Mouse (Mus musculus) MEL (cell line): Measurements from ENCODE around the gene Abhd15.

Experiments used
- CHD1 ChIP-seq: IDR thresholded peaks from 2 replicates; pipeline ENCODE4 v1.6.1; 2012; ENCODE audit warnings: low read depth, mild to moderate bottlenecking, inconsistent platforms, low read length, improper control_type of control experiment
- CTCF ChIP-seq, 3 experiments: IDR thresholded peaks in 2 of 3; conservative IDR thresholded peaks in 1 of 3; 2 replicates each; pipeline ENCODE4 v1.5.1; 2011 to 2012; ENCODE audit warnings: low read length in 3 of 3, low read depth in 2 of 3, mild to moderate bottlenecking in 2 of 3, improper control_type of control experiment in 1 of 3, inconsistent platforms in 1 of 3, mixed read lengths in 1 of 3, moderate library complexity in 1 of 3; ENCODE audit not compliant: control insufficient read depth in 1 of 3, insufficient read depth in 1 of 3, poor library complexity in 1 of 3, severe bottlenecking in 1 of 3
- EP300 ChIP-seq, 2 experiments: IDR thresholded peaks; 2 replicates each; pipeline ENCODE4 v1.6.1; 2011; ENCODE audit warnings: improper control_type of control experiment in 2 of 2, low read length in 2 of 2, low read depth in 1 of 2, mild to moderate bottlenecking in 1 of 2
- KAT2A ChIP-seq: conservative IDR thresholded peaks from 2 replicates; pipeline ENCODE4 v1.6.1; 2012; ENCODE audit warnings: low read depth, low read length, improper control_type of control experiment, inconsistent platforms
- NELFE ChIP-seq: IDR thresholded peaks from 2 replicates; pipeline ENCODE4 v1.6.1; 2011; ENCODE audit warnings: low read depth, low read length, improper control_type of control experiment
- NRF1 ChIP-seq: IDR thresholded peaks from 2 replicates; pipeline ENCODE4 v1.6.1; 2014; ENCODE audit warnings: low read depth, mild to moderate bottlenecking, inconsistent platforms, low read length, improper control_type of control experiment, moderate library complexity; ENCODE audit not compliant: poor library complexity, insufficient read depth, severe bottlenecking
- POLR2A ChIP-seq, 2 experiments: IDR thresholded peaks; 2 replicates each; pipeline ENCODE4 v1.6.1; 2011 to 2012; ENCODE audit warnings: low read length in 2 of 2, mild to moderate bottlenecking in 2 of 2, control low read depth in 1 of 2, improper control_type of control experiment in 1 of 2, low read depth in 1 of 2, moderate library complexity in 1 of 2; ENCODE audit not compliant: control insufficient read depth in 1 of 2, insufficient read depth in 1 of 2, poor library complexity in 1 of 2
- SIN3A ChIP-seq: IDR thresholded peaks from 2 replicates; pipeline ENCODE4 v1.6.1; 2012; ENCODE audit warnings: low read length, improper control_type of control experiment, inconsistent platforms
- TCF12 ChIP-seq: IDR thresholded peaks from 2 replicates; pipeline ENCODE4 v1.6.1; 2014; ENCODE audit warnings: low read depth, mild to moderate bottlenecking, inconsistent platforms, low read length, improper control_type of control experiment, moderate library complexity
- UBTF ChIP-seq: IDR thresholded peaks from 2 replicates; pipeline ENCODE4 v1.6.1; 2012; ENCODE audit warnings: low read depth, mild to moderate bottlenecking, inconsistent platforms, low read length, improper control_type of control experiment, moderate library complexity, borderline replicate concordance; ENCODE audit not compliant: insufficient read depth
- USF1 ChIP-seq: IDR thresholded peaks from 2 replicates; pipeline ENCODE4 v1.6.1; 2014; ENCODE audit warnings: low read depth, mild to moderate bottlenecking, inconsistent platforms, low read length, improper control_type of control experiment, moderate library complexity
- ZC3H11A ChIP-seq: IDR thresholded peaks from 2 replicates; pipeline ENCODE4 v1.6.1; 2012; ENCODE audit warnings: low read depth, mild to moderate bottlenecking, inconsistent platforms, low read length, improper control_type of control experiment
- ZKSCAN1 ChIP-seq: IDR thresholded peaks from 2 replicates; pipeline ENCODE4 v1.6.1; 2012; ENCODE audit warnings: low read depth, mild to moderate bottlenecking, inconsistent platforms, low read length, improper control_type of control experiment, moderate library complexity

DNA sequence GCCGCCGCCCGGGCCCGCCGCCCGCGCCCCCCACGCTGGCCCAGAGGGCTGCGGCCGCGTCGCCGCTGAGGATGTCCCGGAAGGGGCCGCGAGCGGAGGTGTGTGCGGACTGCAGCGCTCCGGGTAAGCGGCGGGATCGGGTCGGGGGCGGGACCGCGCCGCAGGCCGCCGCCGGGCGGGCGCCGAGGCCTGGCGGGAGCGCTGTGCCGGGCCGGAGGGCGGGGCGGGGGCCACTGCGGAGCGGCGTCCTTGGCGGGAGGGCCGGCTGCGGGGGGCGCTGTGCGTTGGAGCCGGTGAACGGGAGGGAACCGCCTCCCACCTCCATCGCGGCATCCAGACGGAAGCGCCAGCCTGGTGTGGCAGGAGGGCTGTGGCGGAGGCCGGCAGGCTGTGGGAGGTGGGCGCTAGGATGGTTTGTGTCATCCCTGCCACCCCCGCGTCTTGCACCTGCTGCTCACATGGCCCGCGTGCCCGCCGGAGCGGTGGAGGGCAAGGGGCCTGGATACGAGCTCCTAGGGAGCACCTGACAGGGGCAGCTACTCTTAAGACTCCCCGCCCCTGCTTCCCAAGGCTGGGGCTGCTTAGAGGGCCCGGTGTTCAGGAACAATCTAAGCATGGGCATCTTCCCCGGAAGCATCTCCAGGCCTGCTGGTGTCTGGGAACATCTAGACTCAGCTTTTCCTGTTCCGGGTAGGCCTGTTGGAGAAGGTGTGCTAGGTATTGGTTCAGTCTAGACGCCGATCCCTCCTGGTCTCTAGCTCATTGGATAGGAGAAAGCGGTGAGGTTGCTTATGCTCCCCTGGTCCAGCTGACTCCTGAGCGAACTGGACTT, 21.2 kb upstream of the Abhd15 start, which contains the start of gene Git1:
- TF ChIP-seq EP300 (IDR thresholded peaks at IDR 0.05; ENCODE audit: low read depth in 1 of 2, low read length in 2 of 2): no peak
- no peak for TF ChIP-seq KAT2A
- no peak for TF ChIP-seq UBTF
- TF ChIP-seq POLR2A (IDR thresholded peaks at IDR 0.05; ENCODE audit: control insufficient read depth in 1 of 2, insufficient read depth in 1 of 2, low read depth in 1 of 2, low read length in 2 of 2, poor library complexity in 1 of 2): no peak; a peak in 1 of 4 replicates
- TF ChIP-seq CTCF (IDR thresholded peaks at IDR 0.05 in 2 of 3, conservative IDR thresholded peaks at IDR 0.05 in 1 of 3; ENCODE audit: control insufficient read depth in 1 of 3, insufficient read depth in 1 of 3, low read depth in 2 of 3, low read length in 3 of 3, poor library complexity in 1 of 3, severe bottlenecking in 1 of 3): peak in 2 of 3 experiments; percentile 1 to 43; a peak in 2 of 6 replicates
- no peak for TF ChIP-seq TCF12
- no peak for TF ChIP-seq NELFE
- no peak for TF ChIP-seq ZKSCAN1
- TF ChIP-seq SIN3A: 0 out of 2 replicates have a peak, but pooled peaks have one; percentile 29
- no peak for TF ChIP-seq USF1
- no peak for TF ChIP-seq ZC3H11A
- TF ChIP-seq NRF1: no peak
- TF ChIP-seq CHD1: no peak
